Mouse (Mus musculus) hindbrain, embryonic 11.5 days (tissue): ENCODE results near the gene Stap2. TPM values are rescaled to one million over a fixed set of nuclear protein-coding genes. Genes with fewer than 3 reads are reported as not detected.

Experiments
- polyA plus RNA-seq: library from polyadenylated mRNA; unstranded; fragments of >200 nt; fragmentation: Nextera tagmentation; extraction: Ambion mirVana; gene quantifications from 2 replicates; pipeline ENCODE4 v1.2.1, GENCODE M21; 2014

Gene Stap2
- polyA plus RNA-seq, 1 experiment from 2014 or later, result 6.3 TPM

Other genes with a start within 250 kb of the Stap2 start
- 10.0 and 12.3 TPM in 2 replicates for gene Zfp119a, start 126.7 kb downstream of the Stap2 start, polyA plus RNA-seq
- 11.9 and 13.4 TPM in 2 replicates for gene Zfp959, start 113.5 kb downstream of the Stap2 start, polyA plus RNA-seq
- 6.3 and 6.7 TPM in 2 replicates for gene Zfp119b, start 56.1 kb downstream of the Stap2 start, polyA plus RNA-seq
- 2.2 and 3.1 TPM in 2 replicates for gene Ebi3, start 52.9 kb downstream of the Stap2 start, polyA plus RNA-seq
- gene Yju2, start 46.5 kb downstream of the Stap2 start, polyA plus RNA-seq, result 21.3 and 22.4 TPM in 2 replicates
- 95.2 and 102 TPM in 2 replicates for gene Shd, start 35.1 kb downstream of the Stap2 start, polyA plus RNA-seq
- gene Fsd1, start 19.1 kb downstream of the Stap2 start, polyA plus RNA-seq, result 65.0 and 66.5 TPM in 2 replicates
- gene Mpnd, start 127 bp upstream of the Stap2 start, polyA plus RNA-seq, result 141 and 163 TPM in 2 replicates
- 112 and 114 TPM in 2 replicates for gene Sh3gl1, start 31.1 kb upstream of the Stap2 start, polyA plus RNA-seq
- gene Chaf1a, start 34.9 kb upstream of the Stap2 start, polyA plus RNA-seq, result 16.1 and 18.9 TPM in 2 replicates
- gene Ubxn6, start 69.4 kb upstream of the Stap2 start, polyA plus RNA-seq, result 50.6 and 51.1 TPM in 2 replicates
- gene Hdgfl2, start 74.0 kb upstream of the Stap2 start, polyA plus RNA-seq, result 100 and 113 TPM in 2 replicates
- 0.07 and 0.09 TPM in 2 replicates for gene Plin4, start 104.2 kb upstream of the Stap2 start, polyA plus RNA-seq
- gene Plin5, start 112.0 kb upstream of the Stap2 start, polyA plus RNA-seq, result 0.20 and 0.28 TPM in 2 replicates
- gene Lrg1, start 116.4 kb upstream of the Stap2 start, polyA plus RNA-seq, result 0.21 TPM in 1 of 2 replicates, not detected in the other
- 2.5 and 2.6 TPM in 2 replicates for gene Sema6b, start 134.8 kb upstream of the Stap2 start, polyA plus RNA-seq
- gene Tnfaip8l1, start 156.9 kb upstream of the Stap2 start, polyA plus RNA-seq, result 8.5 and 9.9 TPM in 2 replicates
- gene Mydgf, start 178.3 kb upstream of the Stap2 start, polyA plus RNA-seq, result 62.1 and 62.9 TPM in 2 replicates
- 26.2 and 27.6 TPM in 2 replicates for gene Dpp9, start 213.3 kb upstream of the Stap2 start, polyA plus RNA-seq